Mouse (Mus musculus): ENCODE data around the gene Tma7. TPM values are rescaled to one million over a fixed set of nuclear protein-coding genes. Genes with fewer than 3 reads are reported as not detected.

Gene Tma7
- polyA plus RNA-seq, 1 experiment from 2014 or later, result 585 TPM

GRCm38 (mm10) chr9:109093786-109094552, 11.6 kb upstream of the Tma7 start:
- WGBS, result 23% methylated on average over 11 of the region's 11 CpGs
- no peaks in the 10 kb centered on the region for H3K27me3 ChIP-seq (ENCODE audit: control insufficient read depth, insufficient read depth, low read length)
- H3K9ac ChIP-seq (ENCODE audit: low read length), result peak overlapping the region; percentile 95
- no peak for ATAC-seq (ENCODE audit: insufficient read depth, low FRiP score)
- H3K4me2 ChIP-seq (ENCODE audit: low read depth, low read length), result peak overlapping the region; percentile 79
- H3K4me3 ChIP-seq (replicated peaks; ENCODE audit: low read length), result peak overlapping the region; percentile 77
- H3K27ac ChIP-seq (ENCODE audit: low read length), result peak overlapping the region; percentile 99
- peaks cover 50% of the 10 kb centered on the region for H3K4me1 ChIP-seq (ENCODE audit: control insufficient read depth, insufficient read depth, low read length)
- H3K9me3 ChIP-seq (replicated peaks; ENCODE audit: control insufficient read depth, low read length), result no peaks in the 10 kb centered on the region
- no peaks in the 10 kb centered on the region; the same call in 1 of the 2 replicates for H3K36me3 ChIP-seq (ENCODE audit: control insufficient read depth, insufficient read depth, low read length)

DNA sequence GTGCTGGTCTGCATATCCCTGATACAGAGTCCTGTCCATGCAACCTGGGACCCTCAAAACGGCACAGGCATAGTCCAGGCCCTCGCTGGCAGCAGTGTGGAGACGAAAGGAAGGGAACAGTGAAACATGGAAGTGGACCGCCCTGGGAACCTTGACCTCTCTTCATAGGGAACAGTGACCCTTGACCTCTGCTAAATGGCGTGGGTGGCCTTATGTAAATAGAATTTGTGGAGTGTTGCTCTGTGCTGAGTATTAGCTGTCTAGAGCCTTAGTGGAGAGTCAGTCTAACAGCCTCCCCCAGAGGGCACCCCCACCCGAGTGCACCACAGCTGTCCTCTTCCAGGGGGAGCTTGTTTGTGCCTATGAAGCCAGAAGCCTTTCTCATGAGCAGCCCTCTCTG, 10.4 kb upstream of the Tma7 start:
- H3K9me3 ChIP-seq (replicated peaks; ENCODE audit: control insufficient read depth, low read length), result no peaks in the 10 kb centered on the region
- H3K4me3 ChIP-seq (replicated peaks; ENCODE audit: low read length), result no peak overlapping the region
- WGBS, result 47% methylated on average over 6 of the region's 6 CpGs
- H3K36me3 ChIP-seq (ENCODE audit: control insufficient read depth, insufficient read depth, low read length), result no peaks in the 10 kb centered on the region; the same call in 1 of the 2 replicates
- no peak overlapping the region for H3K9ac ChIP-seq (ENCODE audit: low read length)
- peak overlapping the region; percentile 2; the same call in 1 of the 2 replicates for H3K4me2 ChIP-seq (ENCODE audit: low read depth, low read length)
- H3K4me1 ChIP-seq (ENCODE audit: control insufficient read depth, insufficient read depth, low read length), result peaks cover 41% of the 10 kb centered on the region
- no peak for ATAC-seq (ENCODE audit: insufficient read depth, low FRiP score)
- peak overlapping the region; percentile 72; the same call in 1 of the 2 replicates for H3K27ac ChIP-seq (ENCODE audit: low read length)
- no peaks in the 10 kb centered on the region for H3K27me3 ChIP-seq (ENCODE audit: control insufficient read depth, insufficient read depth, low read length)

- no peak for ATAC-seq (ENCODE audit: insufficient read depth, low FRiP score)
- WGBS, result 79% methylated on average over 8 of the region's 8 CpGs
Observed at GRCm38 (mm10) chr9:109091802-109092201, 9.4 kb upstream of the Tma7 start.

DNA sequence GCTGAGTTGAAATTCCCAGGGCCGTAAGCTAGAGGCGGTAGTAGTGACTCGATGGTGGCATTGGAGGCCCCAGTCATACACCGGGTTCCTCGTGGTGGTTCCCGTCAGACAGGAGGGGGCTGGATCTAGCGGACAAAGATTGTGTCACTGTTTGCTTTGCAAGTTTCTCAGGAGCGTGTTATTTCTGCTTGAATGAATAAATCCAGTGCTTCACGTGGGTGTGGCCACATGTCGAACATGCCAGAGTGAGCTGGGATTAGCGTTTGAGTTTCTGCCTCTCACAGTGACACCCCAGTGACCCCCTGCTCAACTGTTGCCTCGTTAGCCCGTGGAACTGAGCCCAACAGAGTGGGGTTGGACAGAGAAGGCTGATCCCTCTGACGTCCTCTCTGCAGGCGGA, 8.1 kb upstream of the Tma7 start:
- no peaks in the 10 kb centered on the region for H3K27me3 ChIP-seq (ENCODE audit: control insufficient read depth, insufficient read depth, low read length)
- peak overlapping the region; percentile 14 for H3K4me3 ChIP-seq (replicated peaks; ENCODE audit: low read length)
- H3K4me1 ChIP-seq (ENCODE audit: control insufficient read depth, insufficient read depth, low read length), result peaks cover 25% of the 10 kb centered on the region
- peak overlapping the region; percentile 89 for H3K27ac ChIP-seq (ENCODE audit: low read length)
- no peaks in the 10 kb centered on the region for H3K9me3 ChIP-seq (replicated peaks; ENCODE audit: control insufficient read depth, low read length)
- H3K36me3 ChIP-seq (ENCODE audit: control insufficient read depth, insufficient read depth, low read length), result no peaks in the 10 kb centered on the region; the same call in 1 of the 2 replicates
- H3K4me2 ChIP-seq (ENCODE audit: low read depth, low read length), result peak overlapping the region; percentile 34
- H3K9ac ChIP-seq (ENCODE audit: low read length), result peak overlapping the region; percentile 37
- 62% methylated on average over 15 of the region's 15 CpGs for WGBS
- ATAC-seq (ENCODE audit: insufficient read depth, low FRiP score), result no peak

More at GRCm38 (mm10) chr9:109091802-109092201, 9.4 kb upstream of the Tma7 start:
- Histone ChIP-seq H3K27ac (ENCODE audit: low read length) (peak overlapping the region; percentile 89), H3K9ac (ENCODE audit: low read length) (peak overlapping the region; percentile 55), H3K4me2 (ENCODE audit: low read depth, low read length) (0 out of 2 replicates have a peak overlapping the region, but pooled peaks have one; percentile 19), H3K36me3 (ENCODE audit: control insufficient read depth, insufficient read depth, low read length) (no peaks in the 10 kb centered on the region; the same call in 1 of the 2 replicates), H3K27me3 (ENCODE audit: control insufficient read depth, insufficient read depth, low read length) (no peaks in the 10 kb centered on the region), H3K9me3 (replicated peaks; ENCODE audit: control insufficient read depth, low read length) (no peaks in the 10 kb centered on the region), H3K4me1 (ENCODE audit: control insufficient read depth, insufficient read depth, low read length) (peaks cover 31% of the 10 kb centered on the region), H3K4me3 (replicated peaks; ENCODE audit: low read length) (peak overlapping the region; percentile 9; the same call in 1 of the 2 replicates)

DNA sequence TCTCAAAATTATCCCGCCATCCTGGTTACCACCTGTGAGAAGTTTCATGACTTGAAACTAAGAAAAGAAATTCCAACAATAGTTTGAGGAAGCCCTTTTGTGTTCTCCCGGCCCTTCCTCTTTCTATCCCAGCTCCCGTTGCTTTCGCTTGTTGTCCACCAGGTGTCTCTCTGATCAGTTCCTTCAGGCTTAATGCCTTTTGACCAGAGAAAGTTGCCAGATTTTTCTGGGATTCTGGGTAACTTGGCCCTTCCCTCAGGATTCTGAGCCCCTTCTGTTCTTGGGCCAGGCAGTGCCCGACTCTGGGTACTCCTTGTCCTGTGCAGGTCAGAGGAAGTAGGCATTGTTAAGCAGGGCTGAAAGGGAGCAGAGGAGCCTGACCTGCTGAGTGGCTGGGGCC, 5.6 kb upstream of the Tma7 start:
- Histone ChIP-seq H3K4me2 (ENCODE audit: low read depth, low read length) (no peak overlapping the region), H3K9me3 (replicated peaks; ENCODE audit: control insufficient read depth, low read length) (no peaks in the 10 kb centered on the region), H3K4me3 (replicated peaks; ENCODE audit: low read length) (no peak overlapping the region), H3K36me3 (ENCODE audit: control insufficient read depth, insufficient read depth, low read length) (no peaks in the 10 kb centered on the region; the same call in 1 of the 2 replicates), H3K4me1 (ENCODE audit: control insufficient read depth, insufficient read depth, low read length) (peaks cover 16% of the 10 kb centered on the region), H3K27me3 (ENCODE audit: control insufficient read depth, insufficient read depth, low read length) (no peaks in the 10 kb centered on the region), H3K27ac (ENCODE audit: low read length) (no peak overlapping the region), H3K9ac (ENCODE audit: low read length) (peak overlapping the region; percentile 44)
- WGBS, result 11% methylated on average over 5 of the region's 5 CpGs
- no peak for ATAC-seq (ENCODE audit: insufficient read depth, low FRiP score)

- Histone ChIP-seq H3K27me3 (ENCODE audit: control insufficient read depth, insufficient read depth, low read length) (no peaks in the 10 kb centered on the region), H3K27ac (ENCODE audit: low read length) (no peak overlapping the region), H3K4me3 (replicated peaks; ENCODE audit: low read length) (no peak overlapping the region), H3K4me2 (ENCODE audit: low read depth, low read length) (no peak overlapping the region), H3K9ac (ENCODE audit: low read length) (no peak overlapping the region), H3K36me3 (ENCODE audit: control insufficient read depth, insufficient read depth, low read length) (peaks cover 3% of the 10 kb centered on the region; the same call in 1 of the 2 replicates), H3K4me1 (ENCODE audit: control insufficient read depth, insufficient read depth, low read length) (peaks cover 22% of the 10 kb centered on the region), H3K9me3 (replicated peaks; ENCODE audit: control insufficient read depth, low read length) (no peaks in the 10 kb centered on the region)
- 15% methylated on average over 2 of the region's 2 CpGs for WGBS
- no peak for ATAC-seq (ENCODE audit: insufficient read depth, low FRiP score)
Observed at GRCm38 (mm10) chr9:109084922-109085321, 2.5 kb upstream of the Tma7 start.

GRCm38 (mm10) chr9:109081749-109082123, 651 bp downstream of the Tma7 start:
- ATAC-seq (ENCODE audit: insufficient read depth, low FRiP score), result no peak
- H3K27ac ChIP-seq (ENCODE audit: low read length), result peak overlapping the region; percentile 58
- peak overlapping the region; percentile 83 for H3K4me2 ChIP-seq (ENCODE audit: low read depth, low read length)
- peak overlapping the region; percentile 75 for H3K4me3 ChIP-seq (replicated peaks; ENCODE audit: low read length)
- H3K9ac ChIP-seq (ENCODE audit: low read length), result peak overlapping the region; percentile 84
- H3K36me3 ChIP-seq (ENCODE audit: control insufficient read depth, insufficient read depth, low read length), result 0 out of 2 replicates have a peak, but pooled peaks cover 7% of the 10 kb centered on the region
- no peaks in the 10 kb centered on the region for H3K27me3 ChIP-seq (ENCODE audit: control insufficient read depth, insufficient read depth, low read length)
- WGBS, result 3% methylated on average over 11 of the region's 11 CpGs
- peaks cover 17% of the 10 kb centered on the region for H3K4me1 ChIP-seq (ENCODE audit: control insufficient read depth, insufficient read depth, low read length)
- no peaks in the 10 kb centered on the region for H3K9me3 ChIP-seq (replicated peaks; ENCODE audit: control insufficient read depth, low read length)

- H3K9me3 ChIP-seq (replicated peaks; ENCODE audit: control insufficient read depth, low read length), result no peaks in the 10 kb centered on the region
- no peaks in the 10 kb centered on the region for H3K27me3 ChIP-seq (ENCODE audit: control insufficient read depth, insufficient read depth, low read length)
- H3K4me2 ChIP-seq (ENCODE audit: low read depth, low read length), result peak overlapping the region; percentile 83; the same call in 1 of the 2 replicates
- H3K4me3 ChIP-seq (replicated peaks; ENCODE audit: low read length), result no peak overlapping the region
- 90% methylated on average over 3 of the region's 3 CpGs for WGBS
- 0 out of 2 replicates have a peak, but pooled peaks cover 7% of the 10 kb centered on the region for H3K36me3 ChIP-seq (ENCODE audit: control insufficient read depth, insufficient read depth, low read length)
- no peak for ATAC-seq (ENCODE audit: insufficient read depth, low FRiP score)
- H3K4me1 ChIP-seq (ENCODE audit: control insufficient read depth, insufficient read depth, low read length), result peaks cover 17% of the 10 kb centered on the region
- no peak overlapping the region for H3K9ac ChIP-seq (ENCODE audit: low read length)
- no peak overlapping the region for H3K27ac ChIP-seq (ENCODE audit: low read length)
Observed at GRCm38 (mm10) chr9:109080516-109080915, 1.9 kb downstream of the Tma7 start.
